Mouse (Mus musculus): ENCODE measurements at regions not wholly inside any gene's neighbourhood (a gene's known extent, or its start where the extent isn't known, plus 50 kb on each side); places are given as distances from the start of the nearest gene placed in this dataset.
"Not testable (repeated sequence)": the region's sequence is repeated elsewhere in the genome, so short reads cannot be mapped to it uniquely, and the experiment has no call there.

DNA sequence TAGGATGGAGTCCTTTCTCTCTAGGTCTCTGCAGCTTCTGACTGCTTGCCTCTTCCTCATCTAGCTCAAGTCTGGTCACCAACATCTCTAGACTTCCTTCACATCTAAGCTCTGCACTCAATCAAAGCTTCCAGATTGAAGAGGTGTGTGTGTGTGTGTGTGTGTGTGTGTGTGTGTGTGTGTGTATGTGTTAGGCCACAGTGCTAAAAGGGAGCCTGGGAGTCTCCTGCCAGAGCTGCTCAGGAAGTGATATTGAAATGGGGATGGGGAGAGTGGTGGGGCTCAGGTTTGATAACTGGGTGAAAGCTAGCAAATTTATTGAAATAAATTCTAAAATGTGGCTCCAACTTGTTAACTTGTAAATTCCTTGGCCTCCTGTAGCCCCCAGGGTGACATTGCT is 73.3 kb downstream of the Gm31371 start:
- DNase-seq = not testable (repeated sequence)

DNA sequence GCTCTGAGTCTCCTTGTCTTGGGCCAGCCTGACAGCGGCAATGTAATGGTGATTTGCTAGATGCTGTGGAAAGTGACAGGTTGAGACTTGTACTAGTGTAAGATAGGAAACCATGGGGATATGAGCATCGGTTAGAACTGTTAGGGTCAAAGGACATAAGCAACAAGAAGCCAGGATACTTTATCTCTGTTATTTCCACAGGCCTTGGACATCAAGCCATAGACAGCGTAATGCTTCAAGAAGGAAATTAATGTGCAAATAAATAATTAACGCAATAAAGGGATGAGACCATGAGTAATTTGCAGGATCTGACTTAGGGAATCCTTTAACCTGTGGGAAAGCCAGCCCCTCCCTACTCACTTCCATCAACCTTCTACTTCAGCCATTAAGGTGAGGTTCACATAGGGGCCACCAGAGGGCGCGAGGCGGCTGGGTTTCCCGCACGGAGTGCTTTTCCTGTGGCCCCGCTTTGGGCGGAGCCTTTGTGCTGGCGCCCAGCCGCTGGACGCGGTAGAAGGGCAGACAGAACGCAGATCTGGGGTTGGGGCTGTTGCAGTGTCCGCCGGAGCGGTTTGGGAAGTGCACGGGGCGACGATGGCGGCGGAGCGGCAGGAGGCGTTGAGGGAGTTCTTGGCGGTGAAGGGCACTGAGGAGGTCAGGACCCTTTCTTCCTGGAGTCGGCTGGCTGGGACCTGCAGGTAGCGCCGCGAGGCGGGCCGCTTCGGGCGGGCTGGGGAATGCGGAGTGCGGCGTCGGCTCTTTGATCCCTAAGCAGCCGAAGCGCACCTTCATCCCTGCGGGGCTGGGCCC is 76.5 kb downstream of the Gm31371 start:
- peak; percentile 63 for DNase-seq

DNA sequence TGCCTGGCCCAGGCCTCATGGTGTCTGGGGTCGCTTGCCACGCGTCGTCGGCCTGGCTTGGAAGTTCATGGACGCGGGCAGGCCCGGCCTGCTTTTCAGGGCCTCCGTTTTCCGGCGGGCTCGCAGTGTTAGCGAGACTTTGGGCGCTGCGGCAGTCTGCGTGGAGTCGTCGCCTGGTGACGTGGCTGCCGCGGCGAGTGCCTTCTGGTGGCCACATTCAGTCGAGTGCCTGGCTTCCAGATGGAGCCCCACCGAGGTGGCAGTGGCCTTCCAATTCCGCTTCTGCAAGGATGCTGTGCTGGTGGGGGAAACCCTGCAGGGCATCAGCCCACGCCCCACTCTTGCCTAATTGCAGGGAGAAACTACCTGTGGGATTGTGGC is 77.1 kb downstream of the Gm31371 start:
- not testable (repeated sequence) for DNase-seq

DNA sequence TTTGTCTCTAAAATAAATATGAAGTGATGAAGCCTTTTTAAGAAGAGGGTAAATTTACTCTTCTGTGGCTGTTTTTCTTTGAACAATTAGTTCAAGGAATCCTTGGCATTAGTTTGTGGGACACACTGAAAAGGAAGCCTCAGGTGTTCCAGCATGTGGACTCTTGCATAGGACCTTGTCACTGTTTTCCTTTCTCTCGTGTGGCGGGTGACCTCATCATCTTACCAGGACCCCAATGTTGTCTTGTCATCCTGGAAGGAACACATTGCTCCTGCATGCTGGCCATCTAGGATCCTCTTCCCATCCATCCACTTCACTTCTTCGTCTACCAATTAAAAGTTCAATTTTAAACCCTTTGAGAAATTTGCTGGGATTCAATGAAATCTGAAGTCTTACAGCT is 104.9 kb downstream of the Gm31371 start:
- not testable (repeated sequence) for DNase-seq

DNA sequence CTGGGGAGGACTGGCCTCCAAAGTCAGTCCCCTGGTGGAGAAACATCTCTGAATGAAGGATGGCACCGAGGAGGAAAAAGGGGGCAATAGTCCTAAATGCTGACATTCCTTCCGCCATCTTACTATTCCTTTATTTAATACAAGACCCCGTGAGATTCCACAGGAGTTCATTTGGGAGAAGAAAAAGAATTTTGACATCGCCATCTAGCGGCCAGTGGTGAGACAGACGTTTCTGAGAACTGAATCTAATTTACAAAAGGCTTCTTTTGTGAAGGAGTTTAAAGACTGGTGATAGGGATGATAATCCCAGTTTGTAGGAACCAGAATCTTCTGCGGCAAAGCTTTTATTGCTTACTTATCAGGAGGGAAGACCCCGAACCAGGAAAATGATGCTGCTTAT is 107.8 kb downstream of the Gm31371 start:
- DNase-seq = not testable (repeated sequence)

DNA sequence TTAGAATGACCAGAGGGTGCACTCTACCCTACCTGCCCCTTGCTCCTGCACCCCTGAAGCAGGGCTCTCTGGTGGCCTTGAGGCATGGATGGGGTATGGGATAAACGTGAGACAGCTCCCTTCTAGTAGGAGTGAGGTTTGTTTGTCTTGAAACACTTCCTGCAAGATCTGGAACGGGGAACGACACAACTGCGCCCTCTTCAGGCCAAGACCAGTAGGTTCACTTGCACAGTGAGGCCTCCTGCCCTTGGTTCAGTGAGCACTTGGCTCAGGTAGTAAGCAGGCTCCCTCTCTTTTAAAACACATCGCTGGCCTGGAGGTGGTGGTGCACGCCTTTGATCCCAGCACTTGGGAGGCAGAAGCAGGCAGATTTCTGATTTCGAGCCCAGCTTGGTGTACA is 110.1 kb downstream of the Gm31371 start:
- peak; percentile 33 for DNase-seq

DNA sequence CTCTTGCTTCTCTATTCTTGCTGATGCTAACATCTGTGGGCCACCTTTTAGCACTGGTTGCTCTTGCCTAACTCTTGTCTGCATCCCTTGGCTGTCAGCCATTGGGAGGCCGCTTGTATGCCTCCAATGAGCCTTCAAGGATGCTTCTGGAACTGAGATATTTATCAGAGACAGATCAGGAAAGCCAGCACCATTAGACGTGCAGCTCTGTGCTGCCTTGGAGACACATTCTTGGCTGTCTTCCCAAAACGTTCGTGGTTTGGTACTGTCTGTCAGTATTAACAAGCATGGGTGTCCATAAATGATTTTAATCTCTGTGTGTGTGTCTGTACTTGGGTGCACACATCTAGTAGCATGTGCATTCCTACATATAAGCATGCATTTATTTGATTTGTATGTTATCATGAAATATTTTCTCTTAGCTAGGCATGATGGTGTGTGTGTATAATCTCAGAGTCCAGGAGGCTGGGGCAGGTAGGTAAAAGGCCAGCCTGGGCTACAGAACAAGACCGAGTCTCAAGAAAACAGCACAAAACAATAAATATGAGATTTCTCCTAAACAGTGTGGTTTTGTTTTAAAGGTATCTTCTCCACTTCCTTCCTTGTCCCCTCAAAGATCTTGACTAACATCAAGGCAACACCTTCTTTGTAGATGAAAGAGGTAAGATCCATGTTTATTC is 111.4 kb downstream of the Gm31371 start:
- DNase-seq = not testable (repeated sequence)

DNA sequence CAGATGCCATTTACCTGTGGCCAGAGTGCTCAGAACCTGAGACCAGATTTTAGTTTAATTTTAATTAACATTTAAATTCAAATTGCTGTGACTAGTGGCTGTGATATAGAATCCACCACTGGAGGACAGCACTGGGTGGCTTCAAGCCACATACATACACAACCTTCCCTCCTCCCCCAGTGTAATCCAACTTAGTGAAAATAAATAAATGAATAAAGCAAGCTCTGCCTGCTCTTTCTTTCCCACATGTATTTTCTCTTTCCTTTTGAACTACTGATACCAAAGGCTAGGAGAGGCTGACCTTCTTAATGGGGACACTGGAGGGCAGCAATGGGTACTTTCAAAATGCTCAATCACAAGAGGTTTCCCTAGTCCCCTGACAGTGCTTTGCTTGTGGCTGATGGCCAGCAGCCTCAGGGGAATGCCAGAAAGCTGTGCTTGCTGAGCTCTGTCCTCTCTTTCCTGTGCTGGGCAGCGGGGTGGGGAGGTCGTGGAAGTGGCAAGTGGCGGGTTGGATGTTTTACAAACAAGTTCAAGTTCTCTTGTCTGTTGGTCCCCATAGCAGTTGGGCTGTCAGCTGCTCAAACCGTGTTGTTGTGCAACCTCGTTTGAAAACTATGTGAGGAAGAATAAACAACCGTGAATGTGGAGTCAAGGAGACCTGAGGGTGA is 112.4 kb downstream of the Gm31371 start:
- not testable (repeated sequence) for DNase-seq

DNA sequence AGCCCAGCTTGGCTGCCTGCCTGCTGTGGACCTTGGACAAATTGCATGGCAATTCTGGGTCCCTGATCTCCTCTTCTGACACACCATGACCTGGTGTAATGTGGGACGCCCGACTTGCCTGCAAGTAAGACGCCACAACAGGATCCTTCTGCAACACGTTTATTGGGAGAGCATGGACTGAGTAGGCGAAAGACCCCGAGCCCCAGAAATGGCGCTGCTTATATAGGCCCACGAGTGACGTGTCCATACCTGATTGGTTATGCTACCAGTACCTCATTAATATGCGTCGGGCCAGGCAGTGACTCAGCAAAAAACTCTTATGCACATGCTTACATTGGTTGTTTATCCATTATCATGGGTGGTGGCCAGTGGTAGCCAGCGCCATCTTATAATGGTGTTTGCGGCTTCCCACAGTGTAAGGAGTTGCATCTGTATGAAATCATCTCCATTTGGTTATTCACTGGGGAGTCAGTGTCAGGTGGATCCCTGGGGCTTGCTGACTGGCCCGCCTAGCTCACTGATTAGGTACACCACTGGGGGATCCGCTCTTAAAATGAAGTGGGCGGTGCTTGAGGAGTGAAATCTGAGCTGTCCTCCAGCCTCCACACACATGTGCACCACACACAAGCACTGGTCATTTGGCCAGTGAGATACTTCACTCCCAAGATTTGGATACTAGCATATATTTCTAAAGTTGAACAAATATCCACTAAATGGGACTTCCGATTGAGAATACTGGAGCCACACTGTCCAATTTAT is 113.1 kb downstream of the Gm31371 start:
- peak; percentile 18 for DNase-seq

DNA sequence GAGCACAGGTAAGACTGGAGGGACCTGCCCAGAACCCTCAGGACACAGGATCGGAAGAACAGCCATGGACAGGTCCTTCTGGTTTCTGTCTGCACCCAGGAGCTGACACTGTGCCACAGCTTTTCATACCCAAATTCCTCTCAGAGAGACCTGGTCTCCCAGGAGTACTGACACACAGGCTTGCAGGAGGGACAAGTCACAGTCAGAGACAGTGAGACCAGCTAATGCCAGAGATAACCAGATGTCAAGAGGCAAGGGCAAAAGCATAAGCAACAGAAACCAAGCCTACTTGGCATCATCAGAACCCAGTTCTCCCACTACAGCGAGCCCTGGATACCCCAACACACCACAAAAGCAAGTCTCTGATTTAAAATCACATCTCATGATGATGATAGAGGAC is 122.3 kb downstream of the Gm31371 start:
- not testable (repeated sequence) for DNase-seq

DNA sequence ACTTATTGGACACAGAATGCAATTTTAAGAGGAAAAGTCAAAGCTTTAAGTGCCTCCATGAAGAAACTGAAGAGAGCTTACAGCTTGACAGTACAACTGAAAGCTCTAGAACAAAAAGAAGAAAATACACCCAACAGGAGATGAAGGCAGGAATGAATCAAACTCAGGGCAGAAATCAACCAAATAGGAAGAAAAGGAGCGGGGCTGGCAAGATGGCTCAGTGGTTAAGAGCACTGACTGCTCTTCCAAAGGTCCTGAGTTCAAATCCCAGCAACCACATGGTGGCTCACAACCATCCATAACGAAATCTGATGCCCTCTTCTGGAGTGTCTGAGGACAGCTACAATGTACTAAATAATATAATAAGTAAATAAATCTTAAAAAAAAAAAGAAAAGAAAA is 124.8 kb downstream of the Gm31371 start:
- not testable (repeated sequence) for DNase-seq

DNA sequence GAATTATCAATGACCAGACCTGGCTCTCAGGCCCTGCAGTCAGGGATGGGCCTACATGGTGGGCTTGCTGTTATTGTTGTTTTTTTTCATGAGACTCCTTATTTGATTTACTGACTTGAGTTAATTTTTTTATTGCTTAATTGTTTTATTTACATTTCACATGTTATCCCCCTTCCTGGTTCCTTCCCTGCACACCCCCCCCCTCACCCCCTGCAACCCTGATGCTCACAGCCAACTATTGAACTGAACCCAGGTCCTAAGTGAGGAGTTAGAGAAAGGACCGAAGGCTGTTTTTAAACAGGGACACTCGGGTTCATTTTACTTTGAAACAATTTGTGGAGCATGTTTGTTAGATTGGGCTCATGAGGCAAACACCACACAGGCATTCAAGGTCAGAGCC is 126.9 kb downstream of the Gm31371 start:
- DNase-seq = not testable (repeated sequence)

DNA sequence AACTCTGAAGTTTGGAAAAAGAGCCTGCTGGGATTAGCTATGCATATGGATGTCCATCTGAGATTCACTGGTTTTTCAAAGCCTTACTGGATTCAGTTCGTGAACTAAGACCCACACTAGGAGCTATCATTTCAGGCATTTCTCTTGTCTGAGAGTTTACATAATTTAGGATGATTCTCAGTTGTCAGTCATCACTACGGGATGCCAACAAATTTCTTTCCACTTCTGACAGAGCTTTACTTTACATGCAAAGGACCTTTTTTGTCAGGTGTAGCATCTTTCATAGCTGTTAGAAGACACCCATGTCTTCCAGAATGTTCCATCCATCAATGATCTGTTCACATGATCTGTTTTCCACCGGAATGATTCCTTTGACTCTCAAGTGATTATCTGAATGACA is 154.4 kb downstream of the Gm31371 start:
- DNase-seq = not testable (repeated sequence)

DNA sequence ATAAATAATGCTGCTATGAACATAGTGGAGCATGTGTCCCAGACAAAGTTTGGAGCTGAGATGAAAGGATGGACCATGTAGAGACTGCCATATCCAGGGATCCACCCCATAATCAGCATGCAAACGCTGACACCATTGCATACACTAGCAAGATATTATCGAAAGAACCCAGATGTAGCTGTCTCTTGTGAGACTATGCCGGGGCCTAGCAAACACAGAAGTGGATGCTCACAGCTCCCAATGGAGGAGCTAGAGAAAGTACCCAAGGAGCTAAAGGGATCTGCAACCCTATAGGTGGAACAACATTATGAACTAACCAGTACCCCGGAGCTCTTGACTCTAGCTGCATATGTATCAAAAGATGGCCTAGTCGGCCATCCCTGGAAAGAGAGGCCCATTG is 194.9 kb downstream of the Gm31371 start:
- DNase-seq = not testable (repeated sequence)

DNA sequence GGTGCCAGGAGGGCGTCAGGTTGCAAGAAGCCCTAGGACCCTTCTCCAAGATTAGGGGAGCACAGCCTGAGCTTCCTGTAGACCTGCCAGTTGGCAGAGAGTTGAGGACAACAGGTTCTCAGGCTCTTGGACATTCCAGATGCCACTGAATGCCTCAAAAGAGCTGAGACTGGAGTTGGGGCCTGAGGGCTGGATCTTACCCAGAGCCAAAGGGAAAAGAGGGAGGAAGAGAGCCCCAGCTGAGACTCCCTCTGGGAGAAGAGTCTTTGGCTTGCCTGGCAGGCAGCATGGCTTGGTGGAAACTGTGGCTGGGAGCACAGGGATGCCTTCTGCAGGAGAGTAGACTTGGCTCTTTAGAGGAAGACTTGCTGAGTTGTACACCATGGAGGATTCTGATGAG is 197.0 kb downstream of the Gm31371 start:
- not testable (repeated sequence) for DNase-seq

DNA sequence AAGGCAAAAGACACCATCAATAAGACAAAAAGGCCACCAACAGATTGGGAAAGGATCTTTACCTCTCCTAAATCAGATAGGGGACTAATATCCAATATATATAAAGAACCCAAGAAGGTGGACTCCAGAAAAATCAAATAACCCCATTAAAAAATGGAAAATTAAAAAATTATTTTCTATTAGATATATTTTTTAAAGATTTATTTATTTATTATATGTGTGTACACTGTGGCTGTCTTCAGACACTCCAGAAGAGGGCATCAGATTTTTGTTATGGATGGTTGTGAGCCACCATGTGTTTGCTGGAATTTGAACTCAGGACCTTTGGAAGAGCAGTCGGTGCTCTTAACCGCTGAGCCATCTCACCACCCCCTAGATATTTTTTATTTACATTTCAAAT is 199.2 kb downstream of the Gm31371 start:
- DNase-seq = not testable (repeated sequence)

DNA sequence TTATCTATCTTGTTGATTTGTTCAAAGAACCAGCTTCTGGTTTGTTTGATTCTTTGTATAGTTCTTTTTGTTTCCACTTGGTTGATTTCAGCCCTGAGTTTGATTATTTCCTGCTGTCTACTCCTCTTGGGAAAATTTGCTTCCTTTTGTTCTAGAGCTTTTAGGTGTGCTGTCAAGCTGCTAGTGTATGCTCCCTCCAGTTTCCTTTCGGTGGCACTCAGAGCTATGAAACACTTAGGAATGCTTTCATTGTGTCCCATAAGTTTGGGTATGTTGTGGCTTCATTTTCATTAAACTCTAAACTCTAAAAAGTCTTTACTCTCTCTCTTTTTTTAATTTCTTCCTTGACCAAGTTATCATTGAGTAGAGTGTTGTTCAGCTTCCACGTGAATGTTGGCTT is 204.0 kb downstream of the Gm31371 start:
- DNase-seq = not testable (repeated sequence)

DNA sequence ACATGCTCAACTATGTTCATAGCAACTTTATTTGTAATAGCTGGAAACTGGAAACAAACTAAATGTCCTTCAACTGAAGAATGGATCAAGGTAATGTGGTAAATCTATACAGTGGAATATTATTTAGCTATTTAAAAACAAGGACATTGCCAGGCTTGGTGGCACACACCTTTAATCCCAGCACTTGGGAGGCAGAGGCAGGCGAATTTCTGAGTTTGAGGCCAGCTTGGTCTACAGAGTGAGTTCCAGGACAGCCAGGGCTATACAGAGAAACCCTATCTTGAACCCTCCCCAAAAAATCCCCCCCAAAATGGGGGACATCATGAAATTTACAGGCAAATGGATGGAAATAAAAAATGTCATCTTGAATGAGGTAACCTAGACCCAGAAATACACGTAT is 213.6 kb downstream of the Gm31371 start:
- peak; percentile 1 for DNase-seq

DNA sequence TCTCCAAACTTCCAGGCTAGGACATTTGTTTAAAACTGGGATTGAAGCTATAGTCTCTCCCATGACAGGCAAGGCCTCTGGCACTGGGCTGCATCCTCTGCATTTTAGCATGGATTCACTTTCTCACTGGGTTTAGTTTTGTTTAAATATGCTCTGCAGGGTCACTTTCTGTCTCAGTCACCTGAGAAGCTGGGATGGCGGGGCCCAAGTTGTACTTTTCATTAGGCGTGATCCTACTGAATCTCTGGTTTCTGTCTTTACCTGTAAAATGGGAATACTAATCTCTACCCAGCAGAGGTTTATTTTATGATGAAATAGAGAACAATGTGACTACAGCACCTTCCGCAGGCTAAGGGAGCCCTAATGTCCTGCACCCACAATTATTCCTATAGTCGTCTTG is 216.4 kb downstream of the Gm31371 start:
- DNase-seq = peak; percentile 2

DNA sequence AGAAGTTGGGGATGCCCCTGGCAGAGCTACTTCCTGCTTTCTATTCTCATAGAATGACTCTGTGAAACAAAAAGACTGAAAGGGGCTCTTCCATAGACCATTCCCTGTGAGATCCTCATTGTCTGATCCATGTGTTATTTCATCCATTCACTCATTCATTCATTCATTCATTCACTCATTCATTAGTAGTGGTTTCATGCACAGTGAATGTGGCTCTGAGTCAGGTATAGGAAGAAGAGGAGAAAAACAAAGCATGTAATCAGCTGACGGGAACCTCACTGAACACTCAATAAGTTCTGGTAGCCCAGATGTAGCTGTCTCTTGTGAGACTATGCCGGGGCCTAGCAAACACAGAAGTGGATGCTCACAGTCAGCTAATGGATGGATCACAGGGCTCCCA is 217.0 kb downstream of the Gm31371 start:
- DNase-seq = not testable (repeated sequence)

DNA sequence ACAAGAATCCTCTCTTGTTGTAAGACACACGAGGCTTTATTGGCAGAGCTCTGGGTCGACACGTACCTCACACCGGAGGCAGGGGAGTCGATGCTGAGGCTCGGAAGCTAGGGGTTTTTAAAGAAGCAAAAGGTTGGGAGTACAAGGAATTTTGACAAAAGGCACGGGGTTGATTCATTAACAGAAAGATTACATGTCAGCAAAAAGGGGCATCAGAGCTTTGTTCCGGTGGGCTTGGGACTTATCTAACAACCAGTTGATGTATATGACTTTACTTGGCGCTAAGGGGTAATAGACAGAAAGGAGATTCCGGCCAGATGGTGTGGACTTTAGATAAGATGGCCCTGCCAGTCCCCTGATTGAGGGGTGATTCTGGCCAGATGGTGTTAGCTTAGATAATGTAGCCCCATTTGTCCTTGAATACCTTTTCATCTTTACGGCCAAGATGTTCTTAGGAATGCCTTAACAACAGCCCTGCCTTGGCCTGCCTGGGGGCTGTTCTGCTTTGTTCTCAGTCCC is 218.3 kb downstream of the Gm31371 start:
- not testable (repeated sequence) for DNase-seq

DNA sequence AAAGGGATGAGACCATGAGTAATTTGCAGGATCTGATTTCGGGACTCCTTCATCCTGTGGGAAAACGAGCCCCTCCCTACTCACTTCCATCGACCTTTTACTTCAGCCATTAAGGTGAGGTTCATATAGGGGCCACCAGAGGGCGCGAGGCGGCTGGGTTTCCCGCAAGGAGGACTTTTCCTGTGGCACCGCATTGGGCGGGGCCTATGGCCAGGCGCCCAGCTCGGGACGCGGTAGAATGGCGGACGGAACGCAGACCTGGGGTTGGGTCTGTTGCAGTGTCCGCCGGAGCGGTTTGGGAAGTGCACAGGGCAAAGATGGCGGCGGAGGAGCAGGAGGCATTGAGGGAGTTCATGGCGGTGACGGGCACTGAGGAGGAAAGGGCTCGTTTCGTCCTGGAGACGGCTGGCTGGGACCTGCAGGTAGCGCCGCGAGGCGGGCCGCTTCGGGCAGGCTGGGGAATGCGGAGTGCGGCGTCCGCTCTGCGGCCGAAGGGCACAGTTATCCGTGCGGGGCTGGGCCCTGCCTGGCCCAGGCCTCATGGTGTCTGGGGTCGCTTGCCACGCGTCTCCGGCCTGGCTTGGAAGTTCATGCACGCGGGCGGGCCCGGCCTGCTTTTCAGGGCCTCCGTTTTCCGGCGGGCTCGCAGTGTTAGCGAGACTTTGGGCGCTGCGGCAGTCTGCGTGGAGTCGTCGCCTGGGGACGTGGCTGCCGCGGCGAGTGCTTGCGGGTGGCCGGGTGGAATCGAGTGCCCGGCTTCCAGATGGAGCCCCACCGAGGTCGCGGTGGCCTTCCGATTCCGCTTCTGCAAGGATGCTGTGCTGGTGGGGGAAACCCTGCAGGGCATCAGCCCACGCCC is 219.1 kb downstream of the Gm31371 start:
- DNase-seq = peak; percentile 99
